ENCODE assay signal across 23 mouse cellular contexts in the genomic region with DNA sequence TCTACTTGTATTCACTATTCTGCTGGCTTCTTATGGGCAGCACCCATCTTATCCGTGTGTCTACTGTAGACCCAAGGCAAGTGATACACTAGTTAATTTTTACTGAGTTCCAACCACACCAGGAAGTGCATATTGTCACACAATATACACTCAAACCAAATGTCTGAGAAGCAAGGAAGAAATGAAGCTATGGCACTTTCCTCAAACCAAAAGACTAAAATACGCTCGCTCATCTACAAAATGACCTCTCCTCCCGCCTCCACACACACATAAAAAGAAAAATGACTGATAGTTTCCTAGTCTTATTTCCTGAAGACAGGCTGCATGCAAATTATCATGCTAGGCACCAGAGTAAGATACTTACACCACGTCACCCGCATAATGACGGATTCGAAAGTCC.
DNase-seq lines count a peak whose midpoint lies in the region; ATAC-seq and TF ChIP-seq lines count a peak whose summit lies in the region.
"Had no signal": no experiment of that assay in that cellular context is flagged by ENCODE, and none has a peak within 500 bp of the region (broad histone marks: within the 10 kb centered on the region; RNA-seq: fewer than 3 reads in every experiment).

No protein-coding gene starts in this region.

- no peak overlapping the region for H3K9ac ChIP-seq in intestine, embryonic 16.5 days (ENCODE audit: low read depth, low read length)
- no peak overlapping the region for H3K9ac ChIP-seq in hindbrain, postnatal 0 days (replicated peaks; ENCODE audit: low read length)
- H3K9ac ChIP-seq: embryonic facial prominence, embryonic 12.5 days; forebrain, embryonic 13.5 days; forebrain, embryonic 15.5 days; forebrain, postnatal 0 days had no signal

- peak; percentile 34 for ATAC-seq in CD4-positive, CD25-positive, alpha-beta regulatory T cell, adult 4 months
- peak; percentile 69 for ATAC-seq in inflammation-experienced regulatory T-cells, adult 6 months
- ATAC-seq in intestine, embryonic 16.5 days: no peak
- no peak for ATAC-seq in hindbrain, postnatal 0 days
- ATAC-seq: activated CD4-positive, CD25-positive, alpha-beta regulatory T cell, adult 4 months; forebrain, embryonic 13.5 days; forebrain, embryonic 15.5 days; forebrain, postnatal 0 days; Patski had no signal

- intact Hi-C loops in left cerebral cortex, postnatal 14 days (cut with DNase I): no loop called here

- no peaks in the 10 kb centered on the region for H3K27me3 ChIP-seq in intestine, embryonic 16.5 days (replicated peaks; ENCODE audit: control insufficient read depth, insufficient read depth, low read length)
- no peaks in the 10 kb centered on the region for H3K27me3 ChIP-seq in hindbrain, postnatal 0 days (ENCODE audit: insufficient read depth, low read length)
- H3K27me3 ChIP-seq: embryonic facial prominence, embryonic 12.5 days; forebrain, embryonic 13.5 days; forebrain, embryonic 15.5 days; Patski had no signal

- peak; percentile 41 for DNase-seq in CD4-positive helper T cell, adult 2 months (ENCODE audit: low read depth, low spot score)
- DNase-seq in hindbrain, postnatal 0 days (ENCODE audit: low spot score): no peak
- DNase-seq in left cerebral cortex, postnatal 14 days (ENCODE audit: low spot score in 2 of 2): no peak
- DNase-seq: adrenal gland, adult 8-10 months; adrenal gland, postnatal 14 days; adrenal gland, postnatal 36 days; B cell, adult 2 months; cerebellum, adult 11-12 months; cerebellum, adult 2 months; cerebellum, adult 9-10 months; cerebellum, postnatal 10 days; cerebellum, postnatal 25 days; forebrain, postnatal 0 days had no signal

- H3K36me3 ChIP-seq in intestine, embryonic 16.5 days (ENCODE audit: control insufficient read depth, insufficient read depth, low read length): no peaks in the 10 kb centered on the region
- H3K36me3 ChIP-seq in hindbrain, postnatal 0 days (ENCODE audit: insufficient read depth, low read length): no peaks in the 10 kb centered on the region
- H3K36me3 ChIP-seq: embryonic facial prominence, embryonic 10.5 days; embryonic facial prominence, embryonic 12.5 days; forebrain, embryonic 15.5 days; G1E had no signal

- TF ChIP-seq CTCF in hindbrain, postnatal 0 days (IDR thresholded peaks at IDR 0.05; ENCODE audit: low read depth): no peak

- H3K4me2 ChIP-seq in intestine, embryonic 16.5 days (ENCODE audit: low read depth, low read length): no peak overlapping the region
- no peak overlapping the region for H3K4me2 ChIP-seq in hindbrain, postnatal 0 days (ENCODE audit: low read depth, low read length)
- H3K4me2 ChIP-seq: embryonic facial prominence, embryonic 12.5 days; forebrain, embryonic 13.5 days; forebrain, embryonic 15.5 days had no signal

- H3K27ac ChIP-seq in intestine, embryonic 16.5 days (ENCODE audit: low read length): no peak overlapping the region
- H3K27ac ChIP-seq in hindbrain, postnatal 0 days: no peak overlapping the region
- H3K27ac ChIP-seq: embryonic facial prominence, embryonic 10.5 days; embryonic facial prominence, embryonic 12.5 days; forebrain, embryonic 13.5 days; forebrain, embryonic 15.5 days had no signal

- no peak overlapping the region for H3K4me3 ChIP-seq in intestine, embryonic 16.5 days (ENCODE audit: low read length)
- H3K4me3 ChIP-seq in hindbrain, postnatal 0 days (ENCODE audit: low read length): no peak overlapping the region
- H3K4me3 ChIP-seq: embryonic facial prominence, embryonic 10.5 days; embryonic facial prominence, embryonic 12.5 days; forebrain, embryonic 13.5 days; forebrain, embryonic 15.5 days had no signal

- H3K9me3 ChIP-seq in intestine, embryonic 16.5 days (ENCODE audit: control insufficient read depth, low read length): no peaks in the 10 kb centered on the region
- no peaks in the 10 kb centered on the region for H3K9me3 ChIP-seq in hindbrain, postnatal 0 days (ENCODE audit: low read length)
- H3K9me3 ChIP-seq: embryonic facial prominence, embryonic 10.5 days; embryonic facial prominence, embryonic 12.5 days; forebrain, embryonic 13.5 days; forebrain, embryonic 15.5 days had no signal

- H3K4me1 ChIP-seq in intestine, embryonic 16.5 days (ENCODE audit: control insufficient read depth, insufficient read depth, low read length): no peaks in the 10 kb centered on the region
- no peaks in the 10 kb centered on the region; the same call in 1 of the 2 replicates for H3K4me1 ChIP-seq in hindbrain, postnatal 0 days (ENCODE audit: insufficient read depth, low read length)
- H3K4me1 ChIP-seq: embryonic facial prominence, embryonic 10.5 days; embryonic facial prominence, embryonic 12.5 days had no signal

- WGBS in intestine, embryonic 16.5 days: 88% methylated on average over 8 of the region's 8 CpGs
- WGBS in hindbrain, postnatal 0 days: 91% methylated on average over 8 of the region's 8 CpGs

Comparison
In these comparisons a context has a peak if more than half of its experiments do, and no peak if none do; other contexts are left out.
1. ATAC-seq: peak in CD4-positive, CD25-positive, alpha-beta regulatory T cell, adult 4 months (single experiment) and inflammation-experienced regulatory T-cells, adult 6 months (single experiment); none in intestine, embryonic 16.5 days (single experiment) and hindbrain, postnatal 0 days (single experiment).